Mouse (Mus musculus): Measurements from ENCODE around the gene Tspo2.

GRCm38 (mm10) chr17:48479952-48480351, 28.6 kb upstream of the Tspo2 start:
- TF ChIP-seq CTCF (conservative IDR thresholded peaks at IDR 0.05; ENCODE audit: insufficient read depth, insufficient read length, low read depth, low read length) (no peak), POLR2A (IDR thresholded peaks at IDR 0.05; ENCODE audit: low read depth, low read length) (no peak)
